Mouse (Mus musculus) macrophage (primary cell): Measurements from ENCODE around the gene Ippk. TPM values are rescaled to one million over a fixed set of nuclear protein-coding genes. Genes with fewer than 3 reads are reported as not detected.

Experiments
- H3K27ac ChIP-seq: fragments of 350-480 bp; formaldehyde crosslinking; 2 replicates; pipeline ENCODE4 v1.9.0; 2021
- H3K36me3 ChIP-seq: fragments of 350-480 bp; formaldehyde crosslinking; 2 replicates; pipeline ENCODE4 v1.9.0; 2021; ENCODE audit errors: inconsistent target
- H3K4me3 ChIP-seq: fragments of 350-480 bp; formaldehyde crosslinking; 2 replicates; pipeline ENCODE4 v1.9.0; 2021; ENCODE audit errors: inconsistent target
- H3K79me2 ChIP-seq: fragments of 350-480 bp; formaldehyde crosslinking; 2 replicates; pipeline ENCODE4 v1.9.0; 2021; ENCODE audit errors: inconsistent target
- WGBS: methylation state at CpG from one replicate; pipeline ENCODE4 v1.1.7; 2026; ENCODE audit warnings: inconsistent platforms; ENCODE audit not compliant: missing documents; 5-methylcytosine and 5-hydroxymethylcytosine counted together
- polyA plus RNA-seq: library from polyadenylated mRNA; stranded (reverse); fragments of 250-400 nt; gene quantifications from 3 replicates; pipeline ENCODE4 v1.2.4, GENCODE M21; 2018; ENCODE audit warnings: inconsistent platforms

The Ippk gene
- polyA plus RNA-seq, 1 experiment from 2014 or later, result 3.2 TPM

DNA sequence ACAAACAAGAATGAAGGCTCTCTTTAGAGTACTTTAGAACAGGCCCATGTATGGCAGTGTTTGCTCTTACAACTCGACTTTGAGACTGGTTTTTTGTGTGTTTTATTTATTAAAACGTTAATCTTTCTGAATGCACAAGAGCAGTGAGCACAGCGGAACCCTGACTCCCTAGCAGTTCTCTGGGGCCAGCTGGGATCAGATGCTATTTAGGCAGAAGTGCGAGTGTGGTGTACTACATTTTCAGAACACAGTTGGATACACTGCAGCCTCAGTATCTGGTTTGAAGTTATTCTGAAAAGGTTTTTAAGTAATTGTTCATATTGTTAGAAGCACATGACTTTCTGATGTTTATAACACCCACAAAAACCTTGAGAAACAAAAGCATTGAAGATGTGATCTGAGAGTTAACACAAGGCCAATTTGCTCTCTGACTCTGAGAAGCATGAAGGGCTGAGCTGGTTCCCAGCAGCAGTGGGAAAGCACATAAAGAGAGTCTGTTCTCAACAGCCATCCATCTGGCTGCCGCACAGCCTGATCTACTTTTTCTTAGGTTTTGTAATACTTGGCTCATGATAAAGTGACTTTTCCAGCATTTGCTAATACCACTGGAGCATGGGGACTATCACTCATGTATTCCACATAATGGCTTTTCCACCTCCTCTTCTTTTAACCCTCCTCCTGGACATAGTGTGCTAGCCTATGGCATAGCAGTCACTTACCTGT lies 39.8 kb downstream of the Ippk start:
- Histone ChIP-seq H3K36me3 (0 out of 2 replicates have a peak, but pooled peaks cover 5% of the 10 kb centered on the region), H3K27ac (no peak overlapping the region)
- 95% methylated on average over 5 of the region's 5 CpGs for WGBS

GRCm38 (mm10) chr13:49461458-49462132 lies 40.5 kb downstream of the Ippk start:
- WGBS, result 88% methylated on average over 14 of the region's 15 CpGs
- H3K36me3 ChIP-seq, result 0 out of 2 replicates have a peak, but pooled peaks cover 5% of the 10 kb centered on the region

More for the DNA sequence above, 39.8 kb downstream of the Ippk start:
- no peaks in the 10 kb centered on the region for H3K79me2 ChIP-seq
- H3K4me3 ChIP-seq, result no peak overlapping the region

GRCm38 (mm10) chr13:49462921-49463320 lies 41.9 kb downstream of the Ippk start:
- 92% methylated on average over 2 of the region's 2 CpGs for WGBS
- Histone ChIP-seq H3K79me2 (no peaks in the 10 kb centered on the region), H3K36me3 (0 out of 2 replicates have a peak, but pooled peaks cover 5% of the 10 kb centered on the region), H3K27ac (no peak overlapping the region), H3K4me3 (no peak overlapping the region)

More at GRCm38 (mm10) chr13:49461458-49462132, 40.5 kb downstream of the Ippk start:
- H3K27ac ChIP-seq, result no peak overlapping the region
- H3K79me2 ChIP-seq, result no peaks in the 10 kb centered on the region
- no peak overlapping the region for H3K4me3 ChIP-seq

DNA sequence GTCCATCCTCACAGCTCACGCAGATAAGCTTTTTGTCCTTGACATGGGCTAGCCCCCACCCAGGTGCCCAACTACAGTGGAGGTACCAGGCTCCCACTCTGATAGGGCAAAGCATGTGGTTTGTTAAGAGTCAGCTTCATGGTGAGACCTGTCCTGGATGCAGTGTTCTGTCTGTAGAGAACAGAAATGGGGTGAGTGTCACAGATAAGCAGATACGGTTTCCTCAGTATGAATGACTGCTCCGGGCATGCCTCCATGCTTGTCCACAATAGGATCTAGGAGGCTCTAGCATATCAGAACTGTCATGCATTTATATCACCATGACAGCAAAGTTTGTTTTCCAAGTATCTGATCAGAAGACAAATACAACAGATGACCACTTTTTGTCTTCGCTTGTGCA lies 44.8 kb downstream of the Ippk start:
- H3K4me3 ChIP-seq, result no peak overlapping the region
- H3K27ac ChIP-seq, result no peak overlapping the region
- 96% methylated on average over 4 of the region's 4 CpGs for WGBS
- H3K79me2 ChIP-seq, result no peaks in the 10 kb centered on the region
- no peaks in the 10 kb centered on the region for H3K36me3 ChIP-seq

DNA sequence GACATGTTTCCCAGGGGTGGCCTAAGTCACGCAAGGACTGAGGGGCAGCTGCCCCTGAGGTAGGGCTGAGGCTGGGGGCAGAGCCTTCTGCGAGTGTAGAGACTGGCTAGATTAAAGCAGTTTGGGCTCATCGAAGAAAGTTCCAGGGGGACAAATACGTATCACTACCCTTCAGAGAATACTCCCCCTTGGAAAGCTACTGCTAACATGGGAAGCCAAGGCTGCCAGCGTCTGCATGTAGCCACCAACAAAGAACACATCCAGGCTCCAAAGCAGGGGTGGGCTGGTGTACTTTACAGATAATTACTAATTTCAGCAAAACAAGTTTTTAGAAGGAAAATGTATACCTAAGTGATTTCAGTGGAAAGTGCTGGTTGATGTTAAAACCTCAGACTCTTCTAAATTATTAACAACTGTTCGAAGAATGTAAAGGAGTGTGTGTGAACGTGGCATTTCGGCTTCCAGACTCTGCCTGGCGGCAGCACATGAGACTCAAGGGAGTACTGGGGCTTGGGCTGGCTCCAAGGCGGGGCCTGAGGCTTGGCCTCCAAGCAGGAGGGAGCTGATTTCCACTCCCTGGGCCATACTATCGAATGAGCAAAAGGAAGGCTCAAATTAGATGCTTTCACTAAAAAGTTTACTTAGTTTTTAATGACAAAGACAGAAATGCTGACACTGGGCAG lies 45.5 kb downstream of the Ippk start:
- Histone ChIP-seq H3K4me3 (no peak overlapping the region), H3K36me3 (no peaks in the 10 kb centered on the region), H3K79me2 (no peaks in the 10 kb centered on the region), H3K27ac (no peak overlapping the region)
- 94% methylated on average over 9 of the region's 11 CpGs for WGBS

DNA sequence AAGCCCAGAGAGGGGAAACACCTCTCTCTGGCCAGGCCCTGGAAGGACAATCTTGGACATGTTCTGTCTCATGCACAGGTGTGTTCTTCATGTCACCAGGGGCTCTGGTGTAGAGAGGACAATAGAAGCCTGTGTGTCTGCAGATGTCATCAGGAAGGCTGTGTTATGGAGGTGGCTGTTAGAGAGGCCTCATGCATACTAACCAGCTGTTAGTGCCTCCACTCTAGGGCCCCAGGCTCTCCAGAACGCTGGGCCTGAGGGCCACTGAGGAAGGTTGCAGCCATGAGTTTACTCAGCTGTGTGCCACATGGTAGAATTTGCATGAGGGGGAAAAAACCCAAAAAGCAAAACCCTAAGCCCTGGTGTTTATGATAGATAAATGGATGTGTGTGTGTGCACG lies 46.5 kb downstream of the Ippk start:
- Histone ChIP-seq H3K27ac (no peak overlapping the region), H3K4me3 (no peak overlapping the region), H3K79me2 (no peaks in the 10 kb centered on the region), H3K36me3 (no peaks in the 10 kb centered on the region)
- WGBS, result 93% methylated on average over 2 of the region's 2 CpGs

GRCm38 (mm10) chr13:49469002-49469401 lies 48.0 kb downstream of the Ippk start:
- Histone ChIP-seq H3K4me3 (no peak overlapping the region), H3K27ac (no peak overlapping the region), H3K36me3 (no peaks in the 10 kb centered on the region), H3K79me2 (no peaks in the 10 kb centered on the region)
- 85% methylated on average over 5 of the region's 5 CpGs for WGBS

GRCm38 (mm10) chr13:49470319-49470718 lies 49.3 kb downstream of the Ippk start:
- Histone ChIP-seq H3K79me2 (no peaks in the 10 kb centered on the region), H3K27ac (no peak overlapping the region), H3K36me3 (no peaks in the 10 kb centered on the region), H3K4me3 (no peak overlapping the region)
- WGBS, result 82% methylated on average over 4 of the region's 4 CpGs

- no peaks in the 10 kb centered on the region for H3K36me3 ChIP-seq
- H3K4me3 ChIP-seq, result no peak overlapping the region
- no peak overlapping the region for H3K27ac ChIP-seq
- WGBS, result 78% methylated on average over 4 of the region's 4 CpGs
- H3K79me2 ChIP-seq, result no peaks in the 10 kb centered on the region
Measured at GRCm38 (mm10) chr13:49470806-49471205, 49.8 kb downstream of the Ippk start.

GRCm38 (mm10) chr13:49471981-49472675 lies 51.1 kb downstream of the Ippk start:
- WGBS, result 93% methylated on average over 4 of the region's 4 CpGs
- Histone ChIP-seq H3K27ac (no peak overlapping the region), H3K4me3 (no peak overlapping the region), H3K36me3 (no peaks in the 10 kb centered on the region), H3K79me2 (no peaks in the 10 kb centered on the region)

GRCm38 (mm10) chr13:49472676-49473005 lies 51.6 kb downstream of the Ippk start:
- Histone ChIP-seq H3K4me3 (no peak overlapping the region), H3K27ac (no peak overlapping the region), H3K36me3 (no peaks in the 10 kb centered on the region), H3K79me2 (no peaks in the 10 kb centered on the region)
- 97% methylated on average over 6 of the region's 6 CpGs for whole genome bisulfite sequencing

DNA sequence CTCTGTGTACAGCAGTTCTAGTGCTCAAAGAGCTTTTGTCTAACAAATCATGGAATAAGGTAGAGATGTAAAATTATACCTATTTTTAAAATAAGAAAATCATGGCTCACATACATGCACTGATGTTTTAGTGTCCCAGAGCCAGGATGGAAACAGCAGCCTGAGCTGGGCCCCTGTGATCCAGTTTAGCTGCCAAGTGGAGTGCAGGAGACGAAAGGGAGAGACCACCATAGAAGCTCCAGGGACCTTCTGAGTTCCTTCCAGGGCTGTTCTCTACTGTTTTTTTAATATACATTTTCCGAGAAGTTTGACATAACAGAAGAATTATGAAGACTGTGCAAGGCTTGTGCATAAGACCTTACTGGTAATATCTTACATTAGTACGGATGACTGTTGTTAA lies 56.8 kb downstream of the Ippk start:
- 95% methylated on average over 3 of the region's 3 CpGs for WGBS
- H3K27ac ChIP-seq, result no peak overlapping the region
- H3K79me2 ChIP-seq, result no peaks in the 10 kb centered on the region
- no peaks in the 10 kb centered on the region for H3K36me3 ChIP-seq
- H3K4me3 ChIP-seq, result no peak overlapping the region

GRCm38 (mm10) chr13:49478851-49479374 lies 57.9 kb downstream of the Ippk start:
- WGBS, result 87% methylated on average over 6 of the region's 6 CpGs
- H3K36me3 ChIP-seq, result no peaks in the 10 kb centered on the region
- no peaks in the 10 kb centered on the region for H3K79me2 ChIP-seq
- no peak overlapping the region for H3K27ac ChIP-seq
- no peak overlapping the region for H3K4me3 ChIP-seq

GRCm38 (mm10) chr13:49479399-49479798 lies 58.4 kb downstream of the Ippk start:
- H3K27ac ChIP-seq, result no peak overlapping the region
- WGBS, result 100% methylated on average over 4 of the region's 4 CpGs
- H3K4me3 ChIP-seq, result no peak overlapping the region
- H3K36me3 ChIP-seq, result no peaks in the 10 kb centered on the region
- no peaks in the 10 kb centered on the region for H3K79me2 ChIP-seq
